Mouse (Mus musculus) thymus, adult 2 months (tissue): Measurements from ENCODE around the gene Pcbp2. TPM values are rescaled to one million over a fixed set of nuclear protein-coding genes. Genes with fewer than 3 reads are reported as not detected.

Source experiments
- DNase-seq: peaks from one replicate; pipeline ENCODE4 v3.0.0; 2021
- H3K27ac ChIP-seq: fragments of 200-500 bp; 2 replicates; pipeline ENCODE4 v1.5.1; 2012; ENCODE audit warnings: low read length, control low read depth; ENCODE audit not compliant: control insufficient read depth, insufficient read depth
- H3K27me3 ChIP-seq: fragments of 200-500 bp; 2 replicates; pipeline ENCODE4 v1.6.1; 2012; ENCODE audit warnings: mild to moderate bottlenecking, low read length, moderate library complexity, mixed read lengths; ENCODE audit not compliant: control insufficient read depth, insufficient read depth
- H3K36me3 ChIP-seq: fragments of 200-500 bp; 2 replicates; pipeline ENCODE4 v1.6.1; 2012; ENCODE audit warnings: mild to moderate bottlenecking, low read length, moderate library complexity; ENCODE audit not compliant: control insufficient read depth, insufficient read depth
- H3K4me1 ChIP-seq: fragments of 200-500 bp; replicated peaks from 2 replicates; pipeline ENCODE4 v1.6.1; 2012; ENCODE audit warnings: low read length; ENCODE audit not compliant: control insufficient read depth, insufficient read depth
- H3K4me3 ChIP-seq: fragments of 200-500 bp; 2 replicates; pipeline ENCODE4 v1.5.1; 2012; ENCODE audit warnings: mild to moderate bottlenecking, low read length, control low read depth, moderate library complexity; ENCODE audit not compliant: control insufficient read depth, insufficient read depth
- CTCF ChIP-seq: fragments of 200-500 bp; IDR thresholded peaks from 2 replicates; pipeline ENCODE4 v1.5.1; 2012; ENCODE audit warnings: mild to moderate bottlenecking, control low read depth, low read length, moderate library complexity, borderline replicate concordance; ENCODE audit not compliant: control insufficient read depth, poor library complexity, insufficient read depth; ENCODE audit errors: extremely low read depth
- POLR2A ChIP-seq: fragments of 200-500 bp; IDR thresholded peaks from 2 replicates; pipeline ENCODE4 v1.6.1; 2012; ENCODE audit warnings: mild to moderate bottlenecking, low read length, control low read depth, moderate library complexity; ENCODE audit not compliant: control insufficient read depth, poor library complexity, insufficient read depth; ENCODE audit errors: extremely low read depth
- WGBS: fragments of 180-500 bp; shearing (Covaris S2); methylation state at CpG from one replicate; pipeline ENCODE4 v1.1.7; 2018; 5-methylcytosine and 5-hydroxymethylcytosine counted together
- polyA plus RNA-seq: library from polyadenylated mRNA; depleted of rRNA; stranded (reverse); fragments of >200 nt; gene quantifications from 2 replicates; pipeline ENCODE4 v1.2.3, GENCODE M21; 2012

Gene Pcbp2
- polyA plus RNA-seq, 1 experiment, result 846 TPM

- H3K4me3 ChIP-seq, result no peak overlapping the region
- H3K4me1 ChIP-seq, result 0 out of 2 replicates have a peak, but pooled peaks cover 2% of the 10 kb centered on the region
- H3K27ac ChIP-seq, result no peak overlapping the region
- no peak for DNase-seq
- peaks cover 50% of the 10 kb centered on the region for H3K36me3 ChIP-seq
- no peaks in the 10 kb centered on the region for H3K27me3 ChIP-seq
- TF ChIP-seq CTCF, result no peak
- TF ChIP-seq POLR2A, result no peak
- WGBS, result 96% methylated on average over 9 of the region's 9 CpGs
Observed at GRCm38 (mm10) chr15:102503924-102504782, 33.8 kb downstream of the Pcbp2 start.

- Histone ChIP-seq H3K27me3 (no peaks in the 10 kb centered on the region), H3K27ac (no peak overlapping the region), H3K36me3 (peaks cover 39% of the 10 kb centered on the region), H3K4me3 (no peak overlapping the region), H3K4me1 (peaks cover 5% of the 10 kb centered on the region)
- WGBS, result 92% methylated on average over 12 of the region's 12 CpGs
- TF ChIP-seq POLR2A, result no peak
- TF ChIP-seq CTCF, result no peak
- DNase-seq, result no peak
Observed at GRCm38 (mm10) chr15:102505073-102505769, 34.9 kb downstream of the Pcbp2 start.

GRCm38 (mm10) chr15:102505770-102506463 lies 35.6 kb downstream of the Pcbp2 start:
- no peak overlapping the region for H3K27ac ChIP-seq
- 83% methylated on average over 9 of the region's 9 CpGs for WGBS

GRCm38 (mm10) chr15:102506464-102506830 lies 36.1 kb downstream of the Pcbp2 start:
- Histone ChIP-seq H3K4me3 (no peak overlapping the region), H3K36me3 (peaks cover 27% of the 10 kb centered on the region), H3K4me1 (peaks cover 13% of the 10 kb centered on the region), H3K27me3 (no peaks in the 10 kb centered on the region), H3K27ac (no peak overlapping the region)
- DNase-seq, result no peak
- 25% methylated on average over 2 of the region's 2 CpGs for WGBS
- TF ChIP-seq CTCF (no peak), POLR2A (no peak)

More at GRCm38 (mm10) chr15:102505770-102506463, 35.6 kb downstream of the Pcbp2 start:
- H3K27me3 ChIP-seq, result no peaks in the 10 kb centered on the region
- H3K4me3 ChIP-seq, result no peak overlapping the region
- peaks cover 32% of the 10 kb centered on the region for H3K36me3 ChIP-seq
- H3K4me1 ChIP-seq, result peaks cover 12% of the 10 kb centered on the region
- no peak for TF ChIP-seq POLR2A
- TF ChIP-seq CTCF, result no peak
- no peak for DNase-seq

GRCm38 (mm10) chr15:102506864-102507263 lies 36.5 kb downstream of the Pcbp2 start:
- 97% methylated on average over 1 of the region's 1 CpGs for WGBS

GRCm38 (mm10) chr15:102507561-102507960 lies 37.2 kb downstream of the Pcbp2 start:
- no peak for DNase-seq
- H3K4me3 ChIP-seq, result no peak overlapping the region
- no peaks in the 10 kb centered on the region for H3K27me3 ChIP-seq
- no peak overlapping the region for H3K27ac ChIP-seq
- peaks cover 16% of the 10 kb centered on the region for H3K36me3 ChIP-seq
- H3K4me1 ChIP-seq, result peaks cover 13% of the 10 kb centered on the region
- TF ChIP-seq POLR2A (no peak), CTCF (no peak)

More at GRCm38 (mm10) chr15:102506864-102507263, 36.5 kb downstream of the Pcbp2 start:
- H3K27ac ChIP-seq, result no peak overlapping the region
- peaks cover 13% of the 10 kb centered on the region for H3K4me1 ChIP-seq
- H3K27me3 ChIP-seq, result no peaks in the 10 kb centered on the region
- no peak for DNase-seq
- no peak overlapping the region for H3K4me3 ChIP-seq
- TF ChIP-seq CTCF, result no peak
- TF ChIP-seq POLR2A, result no peak
- peaks cover 23% of the 10 kb centered on the region for H3K36me3 ChIP-seq
